Mouse (Mus musculus): ENCODE data around the gene Gm5148. TPM values are rescaled to one million over a fixed set of nuclear protein-coding genes. Genes with fewer than 3 reads are reported as not detected.

Gene Gm5148
- polyA plus RNA-seq, 1 experiment from 2014 or later = 11.7 TPM

DNA sequence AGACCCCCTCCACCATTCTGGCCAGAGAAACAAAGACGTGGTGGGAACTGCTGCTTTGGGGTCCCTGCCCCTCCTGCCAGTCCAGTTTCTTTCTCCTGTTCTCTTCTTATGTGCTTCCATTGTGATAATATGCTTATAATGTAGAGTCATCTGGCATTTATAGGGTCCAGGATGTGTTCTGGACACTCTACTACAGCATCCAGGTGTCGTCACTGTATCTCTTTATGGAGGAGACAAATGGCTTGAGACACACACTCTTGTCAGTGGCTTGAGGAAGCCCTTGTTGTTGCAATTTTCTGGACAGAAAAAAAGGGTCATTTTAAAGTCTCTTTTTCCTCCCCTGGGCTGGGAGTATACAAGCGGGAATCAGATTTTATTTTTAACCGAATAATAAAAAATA, 33.3 kb upstream of the Gm5148 start:
- H3K36me3 ChIP-seq (ENCODE audit: insufficient read depth, low read length) = no peaks in the 10 kb centered on the region
- H3K4me3 ChIP-seq (ENCODE audit: low read depth, low read length) = no peak overlapping the region
- no peak overlapping the region for H3K27ac ChIP-seq (ENCODE audit: low read length)
- TF ChIP-seq CTCF (IDR thresholded peaks at IDR 0.05) = no peak
- no peak for TF ChIP-seq EP300 (IDR thresholded peaks at IDR 0.05)
- DNase-seq (ENCODE audit: low spot score) (no peak), ATAC-seq (no peak)
- 47% methylated on average over 4 of the region's 4 CpGs for WGBS
- H3K9ac ChIP-seq (replicated peaks; ENCODE audit: low read depth) = no peak overlapping the region
- H3K4me2 ChIP-seq (replicated peaks; ENCODE audit: low read depth, low read length) = no peak overlapping the region
- H3K27me3 ChIP-seq (replicated peaks; ENCODE audit: insufficient read depth, low read length) = no peaks in the 10 kb centered on the region
- no peaks in the 10 kb centered on the region for H3K9me3 ChIP-seq (ENCODE audit: low read length)
- H3K4me1 ChIP-seq (ENCODE audit: insufficient read depth, low read depth, low read length) = peaks cover 9% of the 10 kb centered on the region

DNA sequence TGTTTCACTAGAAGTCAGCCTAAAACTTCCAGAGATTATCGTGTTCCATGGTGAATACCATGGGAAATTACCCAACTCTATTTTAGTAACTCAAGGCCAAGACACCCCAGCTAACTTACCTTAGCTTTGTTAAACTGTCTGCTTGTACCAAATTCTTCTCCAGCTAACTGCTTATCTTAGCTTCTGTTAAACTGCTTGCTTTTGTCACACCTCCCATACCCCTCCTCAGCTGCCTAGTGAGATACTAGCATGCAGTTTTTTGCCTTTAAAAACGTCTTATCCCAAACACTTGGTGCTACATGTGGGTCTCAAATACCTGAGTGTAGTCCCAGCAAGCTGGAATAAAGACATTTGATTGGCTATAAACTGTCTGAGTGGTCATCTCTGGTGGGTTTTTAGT, 31.7 kb upstream of the Gm5148 start:
- no peaks in the 10 kb centered on the region for H3K27me3 ChIP-seq (replicated peaks; ENCODE audit: insufficient read depth, low read length)
- H3K9me3 ChIP-seq (ENCODE audit: low read length) = no peaks in the 10 kb centered on the region
- WGBS = 65% methylated on average over 2 of the region's 2 CpGs
- ATAC-seq (no peak), DNase-seq (ENCODE audit: low spot score) (no peak)
- H3K4me3 ChIP-seq (ENCODE audit: low read depth, low read length) = no peak overlapping the region
- no peaks in the 10 kb centered on the region for H3K36me3 ChIP-seq (ENCODE audit: insufficient read depth, low read length)
- TF ChIP-seq CTCF (IDR thresholded peaks at IDR 0.05) (no peak), EP300 (IDR thresholded peaks at IDR 0.05) (no peak)
- H3K4me1 ChIP-seq (ENCODE audit: insufficient read depth, low read depth, low read length) = peaks cover 9% of the 10 kb centered on the region
- H3K9ac ChIP-seq (replicated peaks; ENCODE audit: low read depth) = no peak overlapping the region
- no peak overlapping the region for H3K27ac ChIP-seq (ENCODE audit: low read length)
- no peak overlapping the region for H3K4me2 ChIP-seq (replicated peaks; ENCODE audit: low read depth, low read length)

DNA sequence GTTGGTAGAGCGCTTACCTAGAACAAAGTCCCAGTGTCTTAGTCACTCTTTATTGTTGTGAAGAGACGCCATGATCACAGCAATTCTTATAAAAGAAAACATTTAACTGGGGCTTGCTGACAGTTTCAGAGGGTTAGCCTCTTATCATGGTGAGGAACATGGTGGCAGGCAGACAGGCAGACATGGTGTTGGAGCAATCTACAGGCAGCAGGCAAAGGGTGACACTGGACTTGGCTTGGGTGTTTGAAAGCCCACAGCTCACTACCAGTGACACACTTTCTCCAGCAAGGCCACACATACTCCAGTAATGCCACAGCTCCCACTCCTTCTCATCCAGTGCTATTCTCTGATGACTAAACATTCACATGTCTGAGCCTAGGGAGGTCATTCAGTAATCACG, 30.3 kb upstream of the Gm5148 start:
- no peaks in the 10 kb centered on the region for H3K9me3 ChIP-seq (ENCODE audit: low read length)
- 87% methylated on average over 3 of the region's 3 CpGs for WGBS
- no peak overlapping the region for H3K4me3 ChIP-seq (ENCODE audit: low read depth, low read length)
- H3K27me3 ChIP-seq (replicated peaks; ENCODE audit: insufficient read depth, low read length) = no peaks in the 10 kb centered on the region
- no peak for ATAC-seq
- H3K27ac ChIP-seq (ENCODE audit: low read length) = no peak overlapping the region
- H3K36me3 ChIP-seq (ENCODE audit: insufficient read depth, low read length) = no peaks in the 10 kb centered on the region
- H3K4me1 ChIP-seq (ENCODE audit: insufficient read depth, low read depth, low read length) = peaks cover 9% of the 10 kb centered on the region
- no peak for DNase-seq (ENCODE audit: low spot score)
- no peak overlapping the region for H3K9ac ChIP-seq (replicated peaks; ENCODE audit: low read depth)
- TF ChIP-seq EP300 (IDR thresholded peaks at IDR 0.05) (no peak), CTCF (IDR thresholded peaks at IDR 0.05) (no peak)
- no peak overlapping the region for H3K4me2 ChIP-seq (replicated peaks; ENCODE audit: low read depth, low read length)

DNA sequence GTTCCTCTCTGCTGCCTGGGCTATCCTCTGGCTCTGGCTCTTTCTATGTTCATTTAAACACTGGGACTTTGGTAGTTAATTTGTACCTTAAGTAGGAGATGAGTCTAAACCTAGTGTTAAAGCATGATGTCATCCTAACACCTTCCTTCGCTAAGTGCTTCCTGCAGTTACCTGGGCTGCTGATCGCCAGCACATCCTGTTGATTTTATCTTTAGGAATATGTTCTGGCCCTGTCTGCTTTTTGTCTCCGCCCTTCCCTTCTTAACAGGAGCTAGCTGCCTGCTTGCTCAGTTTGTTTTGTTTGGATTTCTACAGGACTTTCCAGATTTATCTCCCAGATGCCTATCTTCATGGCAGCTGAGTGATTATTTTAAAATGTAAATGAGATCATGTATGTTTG, 28.9 kb upstream of the Gm5148 start:
- DNase-seq (ENCODE audit: low spot score) (no peak), ATAC-seq (no peak)
- 53% methylated on average over 3 of the region's 3 CpGs for WGBS
- no peak overlapping the region for H3K9ac ChIP-seq (replicated peaks; ENCODE audit: low read depth)
- TF ChIP-seq EP300 (IDR thresholded peaks at IDR 0.05) (peak; percentile 71; the same call in 1 of the 2 replicates), CTCF (IDR thresholded peaks at IDR 0.05) (no peak)
- H3K4me1 ChIP-seq (ENCODE audit: insufficient read depth, low read depth, low read length) = peaks cover 3% of the 10 kb centered on the region; the same call in 1 of the 2 replicates
- H3K36me3 ChIP-seq (ENCODE audit: insufficient read depth, low read length) = no peaks in the 10 kb centered on the region
- H3K4me2 ChIP-seq (replicated peaks; ENCODE audit: low read depth, low read length) = no peak overlapping the region
- no peak overlapping the region for H3K27ac ChIP-seq (ENCODE audit: low read length)
- no peak overlapping the region for H3K4me3 ChIP-seq (ENCODE audit: low read depth, low read length)
- H3K9me3 ChIP-seq (ENCODE audit: low read length) = no peaks in the 10 kb centered on the region
- H3K27me3 ChIP-seq (replicated peaks; ENCODE audit: insufficient read depth, low read length) = no peaks in the 10 kb centered on the region

DNA sequence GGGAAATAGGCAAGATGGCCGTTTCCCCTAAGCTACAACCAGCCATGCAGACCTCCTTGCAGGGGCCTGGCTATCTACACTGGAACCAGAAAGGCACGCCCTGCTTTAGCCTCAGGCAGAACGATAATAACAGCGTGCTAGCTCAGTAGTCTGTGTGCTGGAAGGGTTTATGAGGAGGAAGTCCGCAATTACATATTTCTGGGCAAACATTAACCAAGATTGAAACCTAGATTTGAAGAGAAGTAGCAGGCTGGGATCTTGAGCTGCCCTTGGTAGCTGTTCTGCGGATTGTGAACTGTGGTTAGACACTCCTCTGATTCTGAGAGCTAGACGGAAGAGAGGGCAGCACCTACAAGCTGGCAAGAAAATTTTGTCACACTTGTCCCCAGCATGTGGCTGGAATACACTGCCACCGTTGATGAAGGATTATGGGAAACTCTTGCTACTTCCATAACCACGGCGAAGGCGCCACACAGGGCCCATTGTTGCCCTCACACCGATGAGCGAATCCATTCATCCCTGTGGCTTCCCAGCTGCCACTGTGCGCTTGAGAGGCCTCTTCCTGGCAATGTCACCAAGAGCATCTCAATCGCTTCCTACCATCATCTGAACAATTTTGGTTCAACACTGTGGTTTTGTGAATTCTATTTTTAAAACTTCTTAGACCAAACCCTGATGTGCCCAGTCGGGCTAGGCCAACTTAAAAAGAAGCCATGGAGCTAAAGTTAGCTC, 23.9 kb upstream of the Gm5148 start:
- Histone ChIP-seq H3K9ac (replicated peaks; ENCODE audit: low read depth) (no peak overlapping the region), H3K36me3 (ENCODE audit: insufficient read depth, low read length) (no peaks in the 10 kb centered on the region), H3K27ac (ENCODE audit: low read length) (peak overlapping the region; percentile 85), H3K27me3 (replicated peaks; ENCODE audit: insufficient read depth, low read length) (no peaks in the 10 kb centered on the region), H3K4me3 (ENCODE audit: low read depth, low read length) (no peak overlapping the region), H3K4me2 (replicated peaks; ENCODE audit: low read depth, low read length) (no peak overlapping the region), H3K4me1 (ENCODE audit: insufficient read depth, low read depth, low read length) (no peaks in the 10 kb centered on the region), H3K9me3 (ENCODE audit: low read length) (no peaks in the 10 kb centered on the region)
- peak; percentile 87 for DNase-seq (ENCODE audit: low spot score)
- 59% methylated on average over 16 of the region's 16 CpGs for WGBS
- ATAC-seq = peak; percentile 91
- TF ChIP-seq CTCF (IDR thresholded peaks at IDR 0.05) (no peak), EP300 (IDR thresholded peaks at IDR 0.05) (peak; percentile 66; the same call in 1 of the 2 replicates)

DNA sequence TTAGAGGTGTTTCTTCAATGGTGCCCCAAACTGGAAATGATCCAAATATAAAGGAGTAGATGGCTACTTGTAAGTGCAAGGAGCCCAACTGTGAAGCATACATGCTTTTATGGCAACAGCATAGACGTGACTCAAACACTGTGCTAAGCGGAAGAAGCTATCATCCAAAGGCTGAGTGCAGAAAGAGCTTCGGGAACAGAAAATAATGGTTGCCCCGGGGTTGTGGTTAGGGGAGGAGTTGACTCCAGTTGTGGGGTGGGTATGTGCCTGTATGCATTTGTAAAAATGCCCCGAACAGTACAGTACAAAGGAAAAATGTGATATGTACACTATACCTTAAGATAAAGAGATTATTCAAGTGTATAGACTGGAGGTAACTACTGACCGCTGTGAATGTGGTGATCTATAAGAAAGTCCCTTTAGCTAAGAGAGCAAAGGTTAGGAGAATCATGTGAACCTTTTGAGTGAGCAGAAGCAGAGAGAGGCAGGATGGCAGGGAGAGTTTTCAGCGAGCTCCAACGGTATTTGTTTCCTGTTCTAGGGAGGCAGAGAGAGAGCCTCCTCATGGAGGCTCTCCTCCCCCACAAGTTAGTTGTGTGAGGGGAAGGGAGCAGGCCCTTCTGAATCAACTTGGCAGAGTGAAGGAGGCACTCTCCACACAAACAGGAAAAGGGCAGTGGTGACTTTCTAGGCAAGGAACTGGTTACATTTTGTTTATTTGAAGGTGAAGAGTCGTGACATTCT, 23.1 kb upstream of the Gm5148 start:
- no peak for TF ChIP-seq CTCF (IDR thresholded peaks at IDR 0.05)
- TF ChIP-seq EP300 (IDR thresholded peaks at IDR 0.05) = no peak
- WGBS = 50% methylated on average over 9 of the region's 9 CpGs
- Histone ChIP-seq H3K4me2 (replicated peaks; ENCODE audit: low read depth, low read length) (no peak overlapping the region), H3K27ac (ENCODE audit: low read length) (peak overlapping the region; percentile 85), H3K9me3 (ENCODE audit: low read length) (no peaks in the 10 kb centered on the region), H3K9ac (replicated peaks; ENCODE audit: low read depth) (no peak overlapping the region), H3K36me3 (ENCODE audit: insufficient read depth, low read length) (no peaks in the 10 kb centered on the region), H3K4me3 (ENCODE audit: low read depth, low read length) (no peak overlapping the region), H3K27me3 (replicated peaks; ENCODE audit: insufficient read depth, low read length) (no peaks in the 10 kb centered on the region), H3K4me1 (ENCODE audit: insufficient read depth, low read depth, low read length) (no peaks in the 10 kb centered on the region)
- no peak for DNase-seq (ENCODE audit: low spot score)
- peak; percentile 86 for ATAC-seq

All from lung, postnatal 0 days (tissue).